Mouse (Mus musculus): ENCODE results near the gene Ncan.

Gene Ncan

DNA sequence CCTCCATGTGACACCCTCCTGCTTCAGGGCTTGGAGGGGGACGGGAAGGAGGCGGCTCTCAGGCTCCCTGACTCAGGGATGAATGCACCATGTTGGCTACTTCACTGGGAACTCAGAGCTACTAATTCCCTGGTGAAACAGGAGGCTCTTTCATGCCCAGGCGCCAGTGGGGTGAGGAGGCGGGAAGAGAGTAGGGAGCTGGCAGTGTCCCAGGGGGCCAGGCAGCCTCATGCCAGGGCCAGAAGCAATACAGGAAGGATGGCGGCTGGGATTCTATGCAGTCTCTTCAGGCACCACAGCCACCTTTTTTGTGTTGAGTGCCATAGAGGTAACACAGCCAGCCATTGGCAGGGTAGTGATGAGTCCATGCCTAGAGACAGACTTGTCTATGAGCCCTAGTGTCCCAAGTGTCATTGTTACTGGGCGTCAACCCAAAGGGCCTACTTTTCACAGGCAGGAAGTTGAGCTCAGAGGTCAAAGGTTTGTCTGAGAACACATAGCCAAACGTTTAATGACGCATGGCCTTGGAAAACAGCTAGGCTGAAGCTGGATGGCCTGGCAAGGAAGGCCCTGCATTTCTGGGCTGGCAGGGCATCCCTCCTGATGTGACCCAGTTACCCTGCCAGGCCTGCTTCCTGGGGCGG, 8.8 kb upstream of the Ncan start:
- DNase-seq (ENCODE audit: low spot score in 2 of 2), result peak; percentile 75 to 82

DNA sequence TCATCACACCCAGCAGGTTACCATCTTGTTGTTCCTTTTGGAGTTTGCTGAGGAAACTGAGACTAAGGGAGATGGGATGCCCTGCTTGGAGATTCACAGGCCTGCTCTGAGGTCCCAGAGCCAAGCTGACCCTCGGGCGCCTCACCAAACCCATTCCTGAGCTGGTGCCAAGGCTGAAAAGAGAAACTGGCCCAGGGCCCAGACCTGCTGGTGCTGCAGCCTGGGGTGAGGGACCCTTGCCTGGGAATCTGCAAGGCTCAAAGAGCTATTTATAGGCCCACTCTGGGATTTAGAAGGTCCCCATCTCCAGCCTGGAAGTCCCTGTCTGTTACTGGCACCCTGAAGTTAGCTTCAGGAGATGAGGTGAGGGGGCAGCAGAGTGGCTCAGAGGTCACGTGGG, 7.8 kb upstream of the Ncan start:
- peak in 1 of 2 experiments; percentile 58 for DNase-seq (ENCODE audit: low spot score in 2 of 2)

DNA sequence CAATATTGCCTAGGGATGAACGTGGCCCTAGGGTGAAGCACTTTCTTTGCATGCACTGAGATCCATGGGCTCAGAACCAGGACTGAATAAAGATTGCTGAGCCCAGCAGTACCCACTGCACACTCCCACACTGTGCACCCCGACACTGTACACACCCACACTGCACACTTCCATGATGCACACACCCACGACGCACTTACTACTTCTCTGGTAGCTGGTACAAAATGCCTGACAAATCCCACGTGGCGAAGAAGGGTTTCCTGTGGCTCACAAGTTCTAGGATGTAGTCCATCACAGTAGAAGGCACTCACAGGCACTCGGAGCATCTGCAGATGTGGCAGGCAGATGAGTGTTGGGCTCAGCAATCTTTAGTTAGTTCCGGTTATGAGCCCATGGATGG, 4.3 kb upstream of the Ncan start:
- no peak for DNase-seq (ENCODE audit: low spot score in 2 of 2)

DNA sequence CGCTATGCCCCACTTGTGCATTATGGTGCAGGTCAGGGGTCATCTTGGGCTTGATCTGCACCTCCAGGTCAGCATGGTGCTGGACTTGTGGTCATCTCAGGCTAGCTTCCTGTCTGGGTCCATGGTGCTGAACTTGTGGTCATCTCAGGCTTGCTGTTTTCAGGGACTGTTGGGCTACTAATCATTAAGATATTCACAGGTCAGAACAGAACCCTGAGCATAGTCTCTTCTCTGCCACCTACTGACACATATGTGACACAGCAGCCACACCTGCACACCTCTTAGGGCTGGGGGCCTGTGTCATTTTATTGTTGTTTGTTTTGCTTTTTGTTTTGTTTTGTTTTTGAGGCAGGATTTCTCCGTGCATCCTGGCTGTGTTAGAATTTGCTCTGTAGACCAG, 2.2 kb upstream of the Ncan start:
- DNase-seq (ENCODE audit: low spot score in 2 of 2), result no peak

DNA sequence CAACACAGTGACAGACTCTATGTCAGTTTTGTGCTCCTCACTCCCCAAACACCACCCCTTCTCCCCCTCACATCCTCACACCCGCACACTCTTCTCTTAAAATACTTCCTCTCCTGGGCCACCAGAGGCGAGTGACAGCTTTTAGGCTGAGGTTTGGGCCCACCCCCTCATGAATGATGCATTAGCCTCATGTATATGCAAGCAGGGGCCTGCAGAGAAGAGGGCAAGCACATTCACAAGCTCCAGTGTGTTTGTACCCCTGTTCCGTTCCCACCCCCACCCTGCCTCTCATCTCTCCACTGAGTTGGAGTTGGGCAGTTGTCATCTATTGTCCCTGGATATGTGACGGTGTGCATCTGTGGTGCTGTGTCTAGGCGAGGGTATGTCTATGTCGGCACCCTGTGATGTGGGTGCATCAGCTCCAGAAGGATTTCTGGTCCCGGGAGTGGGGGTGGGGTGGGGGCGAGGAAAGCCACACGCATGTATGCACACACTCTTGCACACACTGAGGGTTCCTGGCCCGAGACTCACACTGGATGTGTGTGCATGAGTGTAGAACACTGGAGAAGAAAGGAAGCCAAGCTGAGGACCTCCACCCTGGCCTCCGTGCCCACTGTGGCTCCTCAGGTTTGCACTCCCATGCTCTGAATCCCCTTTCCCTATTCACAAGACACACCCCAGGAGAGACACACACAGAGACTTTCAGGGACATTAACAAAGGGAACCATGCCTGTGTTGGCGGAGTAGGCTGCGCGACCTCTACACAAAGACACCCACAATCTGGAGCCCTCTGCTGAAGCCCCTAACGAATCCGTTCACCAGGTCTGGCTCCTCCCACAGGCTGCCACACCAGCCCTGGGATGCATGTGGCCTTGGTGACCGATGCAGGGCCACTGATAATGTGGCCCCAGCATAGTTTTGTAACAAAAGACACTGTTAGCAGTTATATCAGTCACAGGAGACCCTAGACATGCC, 1.7 kb downstream of the Ncan start:
- peak; percentile 77 to 80 for DNase-seq (ENCODE audit: low spot score in 2 of 2)

DNA sequence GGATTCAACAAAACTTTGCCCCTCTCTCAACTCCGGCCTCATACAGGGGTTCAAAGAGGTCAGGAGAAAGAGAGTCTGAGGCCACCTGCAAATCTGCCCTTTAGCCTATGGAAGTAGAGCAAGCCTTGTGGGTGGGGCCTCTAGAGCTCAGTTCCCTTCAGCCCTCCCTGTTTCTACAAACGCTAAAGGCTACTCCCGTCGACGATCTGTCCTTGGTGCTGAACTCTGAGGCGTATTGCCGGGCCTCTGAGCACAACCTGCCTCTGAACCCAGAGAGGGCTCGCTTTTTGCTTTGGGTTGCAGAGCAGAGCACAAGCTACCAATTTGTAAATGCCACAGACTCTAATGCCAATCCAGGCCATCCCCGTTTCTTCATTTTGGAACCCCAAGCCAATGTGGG, 3.1 kb downstream of the Ncan start:
- DNase-seq (ENCODE audit: low spot score in 2 of 2), result no peak

DNA sequence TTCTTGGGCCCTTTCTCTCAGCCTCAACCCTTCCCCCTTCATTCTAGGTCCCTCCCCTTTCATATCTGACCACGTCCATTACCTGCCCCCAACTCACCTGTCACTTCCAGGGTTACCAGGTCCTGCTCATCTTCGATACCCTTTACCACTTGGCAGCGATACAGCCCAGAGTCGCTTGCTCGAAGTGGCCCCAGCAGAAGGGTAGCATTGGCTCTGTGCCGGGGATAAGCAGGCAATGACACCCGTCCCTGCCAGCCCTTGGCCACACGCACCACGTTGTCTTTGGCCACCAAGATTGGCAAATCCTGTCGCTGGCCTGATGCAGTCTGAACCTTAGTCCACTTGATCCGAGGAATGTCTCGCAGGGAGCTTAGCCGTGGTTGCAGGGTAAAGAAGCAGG, 5.8 kb downstream of the Ncan start:
- no peak for DNase-seq (ENCODE audit: low spot score in 2 of 2)

DNA sequence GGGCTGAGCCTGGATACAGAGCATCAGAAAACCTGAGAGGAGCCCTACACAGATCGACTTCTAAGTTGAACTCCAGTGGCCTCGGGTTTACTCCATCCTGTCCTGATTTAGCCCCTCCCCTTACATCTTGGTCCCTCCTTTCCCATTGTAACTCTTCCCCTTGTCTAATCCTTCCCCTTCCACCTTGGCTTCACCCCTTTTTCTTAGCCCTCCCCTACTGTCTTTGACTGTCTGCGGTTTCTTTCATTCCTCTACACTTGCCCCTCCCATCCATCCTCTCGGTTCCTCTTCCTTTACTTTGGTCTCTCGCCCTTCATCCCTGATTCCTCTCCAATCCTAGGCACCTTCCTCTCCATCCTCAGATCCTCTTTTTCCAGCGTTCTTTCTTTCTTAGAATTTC, 6.2 kb downstream of the Ncan start:
- no peak for DNase-seq (ENCODE audit: low spot score in 2 of 2)

DNA sequence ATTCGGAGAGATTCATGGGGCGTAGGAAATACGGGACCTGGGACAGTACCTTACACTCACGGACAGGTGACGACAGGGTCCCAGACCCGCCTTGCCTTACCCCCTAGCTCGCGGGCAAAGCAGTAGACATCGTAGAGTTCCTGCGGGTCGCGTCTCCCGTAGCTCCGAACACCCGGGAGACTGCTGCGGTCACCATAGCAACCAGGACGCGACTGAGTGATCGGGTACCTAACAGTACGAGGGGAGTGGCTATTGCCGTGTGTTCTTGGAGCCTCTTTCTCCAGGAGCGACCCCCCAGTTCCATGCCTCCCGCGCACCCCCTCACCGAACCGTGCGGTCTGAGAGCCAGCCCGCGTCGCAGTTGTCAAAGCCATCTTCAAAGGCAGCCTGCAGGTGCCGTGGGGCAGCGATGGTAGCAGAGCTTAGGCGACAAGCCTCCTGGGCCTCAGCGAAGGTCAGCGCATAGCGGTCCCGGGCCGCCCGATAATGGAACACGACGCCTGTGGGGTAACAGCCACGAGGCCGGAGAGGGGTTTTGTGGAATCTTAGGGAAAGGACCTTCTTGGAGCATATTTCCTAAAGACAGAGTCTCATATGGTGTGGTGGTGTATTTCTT, 8.2 kb downstream of the Ncan start:
- DNase-seq (ENCODE audit: low spot score in 2 of 2), result no peak

DNA sequence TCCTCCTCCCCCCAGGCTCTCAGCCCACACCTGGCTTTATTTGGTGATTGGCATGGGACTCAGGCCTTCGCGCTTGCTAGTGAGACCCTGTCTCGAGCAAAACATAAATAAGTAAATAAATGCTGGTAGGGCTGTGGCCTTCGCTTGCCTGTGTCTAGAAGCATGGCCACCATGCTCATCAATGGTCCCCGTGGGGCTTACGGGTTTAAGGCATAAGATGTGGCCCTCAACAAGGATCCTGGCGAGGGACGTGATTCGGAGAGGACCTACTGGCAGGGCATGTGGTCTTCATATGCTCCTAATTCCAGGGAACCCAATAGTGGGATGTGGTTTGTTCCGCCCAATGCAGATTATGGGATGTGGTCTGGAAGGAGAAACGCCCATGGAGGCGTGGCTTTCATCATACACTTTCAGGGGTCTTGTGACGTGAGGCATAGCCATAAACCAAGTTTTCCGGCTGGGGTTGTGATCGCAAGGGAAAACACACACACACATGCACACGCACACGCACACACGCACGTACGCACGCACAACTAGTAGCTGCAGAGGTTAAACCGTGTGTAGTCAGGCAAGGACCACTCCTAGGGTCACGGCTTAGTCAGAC, 9.4 kb downstream of the Ncan start:
- no peak for DNase-seq (ENCODE audit: low spot score in 2 of 2)

DNA sequence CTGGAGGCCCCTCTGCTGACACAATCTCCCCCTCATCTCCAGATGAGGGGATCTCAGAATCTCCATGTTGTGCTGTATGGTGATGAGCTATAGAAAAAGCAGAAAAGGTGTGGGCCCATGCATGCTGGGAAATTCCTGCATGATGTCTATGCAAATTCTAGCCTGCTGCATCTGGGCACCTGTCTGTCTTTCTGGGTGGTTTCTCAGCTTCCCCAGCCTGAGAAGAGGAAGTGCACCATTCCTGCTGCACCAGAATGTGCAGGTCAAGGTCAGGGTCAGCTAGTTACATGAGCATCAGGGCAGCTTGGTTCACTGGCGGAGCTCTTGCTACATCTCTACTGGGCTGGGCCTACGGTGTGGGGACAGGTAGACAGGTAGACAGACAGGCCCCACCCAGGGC, 10.2 kb downstream of the Ncan start:
- DNase-seq (ENCODE audit: low spot score in 2 of 2), result no peak

DNA sequence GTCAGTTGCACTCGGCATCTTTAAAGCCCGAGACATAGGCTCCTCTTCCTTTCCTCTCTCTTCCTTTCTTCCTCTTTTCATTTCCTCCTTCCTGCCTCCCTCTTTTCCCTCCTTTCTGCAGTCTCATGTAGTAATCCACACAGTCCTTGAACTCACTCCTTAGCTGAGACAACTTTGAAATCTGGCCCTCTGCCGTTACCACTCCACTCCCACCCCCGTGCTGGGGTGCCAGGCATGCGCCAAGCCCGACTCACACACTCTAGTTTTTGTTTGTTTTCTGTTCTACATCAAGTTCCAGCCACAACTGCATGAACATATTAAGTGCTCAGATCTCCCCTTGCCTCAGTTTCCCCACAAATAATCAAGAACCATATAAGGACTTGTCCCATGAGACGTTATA, 15.8 kb downstream of the Ncan start:
- no peak for DNase-seq (ENCODE audit: low spot score in 2 of 2)

DNA sequence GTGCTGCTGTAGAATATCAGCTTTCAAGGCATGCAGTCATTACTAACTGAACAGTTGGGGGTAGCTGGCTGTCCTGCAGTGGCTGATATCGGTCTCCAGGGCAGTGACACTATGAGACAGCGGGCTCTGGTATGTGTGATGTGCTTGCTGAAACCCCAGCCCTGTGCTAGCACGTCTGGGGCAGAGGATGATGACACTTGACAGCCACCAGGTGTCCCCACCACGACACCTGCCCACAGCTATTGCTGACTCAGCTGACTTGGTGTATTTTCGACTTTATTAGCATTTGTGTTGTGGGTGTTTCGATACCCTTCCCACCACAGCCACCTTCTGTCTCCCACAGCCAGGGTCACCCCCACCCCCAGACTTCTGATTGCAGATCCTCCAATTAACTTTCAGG, 16.2 kb downstream of the Ncan start:
- DNase-seq (ENCODE audit: low spot score in 2 of 2), result no peak

DNA sequence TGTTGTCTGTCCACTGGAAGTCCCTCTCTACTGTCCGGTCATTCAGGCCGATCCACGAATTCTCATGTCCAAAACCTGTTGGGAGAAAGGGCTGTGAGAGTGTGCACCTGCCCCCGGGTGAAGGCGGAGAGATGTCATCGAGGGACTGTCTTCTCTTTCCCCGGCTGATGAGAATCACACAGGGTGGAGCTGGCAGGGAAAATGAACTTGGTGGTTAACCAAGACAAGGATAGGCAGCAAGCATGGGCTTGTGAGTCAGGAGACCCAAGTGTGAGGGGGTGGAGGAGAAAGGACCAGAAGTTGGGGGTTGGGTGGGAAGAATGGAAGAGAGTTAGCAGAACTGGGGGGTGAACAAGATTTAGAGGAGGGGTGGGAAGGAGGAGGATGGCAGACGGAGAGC, 20.4 kb downstream of the Ncan start:
- DNase-seq (ENCODE audit: low spot score in 2 of 2), result peak in 1 of 2 experiments; percentile 66

DNA sequence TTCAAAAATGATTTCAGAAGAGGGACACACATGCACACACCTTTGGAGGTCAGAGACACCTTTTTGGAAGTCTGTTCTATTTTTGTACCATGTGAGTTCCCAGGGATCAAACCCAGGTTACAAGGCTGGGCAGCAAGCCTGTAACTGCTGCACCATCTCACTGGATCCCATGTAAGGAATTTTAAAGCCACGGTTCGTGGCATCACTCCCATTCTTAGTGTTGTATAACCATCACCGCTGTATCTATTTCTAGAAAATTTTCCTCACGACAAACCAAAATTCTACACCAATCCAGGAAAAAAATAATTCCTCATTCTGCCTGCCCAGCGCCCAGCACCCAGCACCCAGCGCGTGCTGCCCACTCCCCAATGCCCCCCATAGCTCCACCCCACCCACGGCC, 21.4 kb downstream of the Ncan start:
- peak in 1 of 2 experiments; percentile 77 for DNase-seq (ENCODE audit: low spot score in 2 of 2)

DNA sequence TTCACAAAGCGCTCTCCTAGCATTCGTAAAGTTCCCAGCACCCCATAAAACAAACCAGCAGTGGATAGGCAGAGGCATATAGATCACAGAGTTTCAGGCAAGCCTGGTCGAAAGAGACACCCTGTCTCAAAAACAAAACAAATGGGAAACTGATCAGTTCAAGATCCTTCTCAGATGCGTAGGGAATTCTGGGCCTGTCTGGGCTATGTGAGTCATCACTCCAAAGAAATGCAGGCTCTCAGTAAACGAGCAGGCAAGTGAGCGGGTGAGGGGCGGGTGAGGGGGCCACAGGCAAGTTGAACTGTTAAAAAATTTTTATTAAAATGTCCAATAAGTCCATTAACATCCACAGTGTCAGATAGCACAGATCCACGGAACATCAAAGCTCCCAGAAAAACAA, 27.9 kb downstream of the Ncan start:
- no peak for DNase-seq (ENCODE audit: low spot score in 2 of 2)

DNA sequence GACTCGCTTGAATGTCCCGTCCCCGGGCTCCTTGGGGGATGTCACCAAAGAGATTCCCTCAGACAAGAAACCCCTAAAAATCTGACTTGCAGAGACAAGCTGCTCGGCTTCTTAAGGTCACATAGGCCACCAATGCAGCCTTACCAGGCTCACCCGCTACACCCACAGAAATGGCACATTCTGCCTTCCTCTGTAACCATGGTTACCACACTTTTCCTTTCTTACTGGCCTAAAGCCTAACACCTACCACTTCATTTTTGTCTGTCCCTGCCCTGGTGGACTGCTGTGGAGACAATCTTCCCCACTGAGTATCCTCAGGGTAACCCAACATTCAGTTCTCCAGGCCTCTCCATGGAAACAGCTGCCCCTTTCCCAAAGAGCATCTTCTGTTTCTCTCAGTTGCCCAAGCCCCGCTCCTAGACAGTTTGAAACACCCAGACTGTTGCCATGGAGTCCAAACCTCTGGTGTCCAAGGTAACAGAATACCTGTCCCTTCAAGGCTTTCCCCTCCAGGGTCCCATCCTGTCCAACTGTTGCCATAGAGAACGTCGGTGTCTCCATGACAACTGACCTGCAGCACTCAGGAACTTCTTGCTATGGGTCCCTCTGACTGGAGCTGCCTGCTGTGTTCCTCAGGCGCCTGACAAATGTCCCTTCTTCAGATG, 31.2 kb downstream of the Ncan start:
- DNase-seq (ENCODE audit: low spot score in 2 of 2), result no peak

DNA sequence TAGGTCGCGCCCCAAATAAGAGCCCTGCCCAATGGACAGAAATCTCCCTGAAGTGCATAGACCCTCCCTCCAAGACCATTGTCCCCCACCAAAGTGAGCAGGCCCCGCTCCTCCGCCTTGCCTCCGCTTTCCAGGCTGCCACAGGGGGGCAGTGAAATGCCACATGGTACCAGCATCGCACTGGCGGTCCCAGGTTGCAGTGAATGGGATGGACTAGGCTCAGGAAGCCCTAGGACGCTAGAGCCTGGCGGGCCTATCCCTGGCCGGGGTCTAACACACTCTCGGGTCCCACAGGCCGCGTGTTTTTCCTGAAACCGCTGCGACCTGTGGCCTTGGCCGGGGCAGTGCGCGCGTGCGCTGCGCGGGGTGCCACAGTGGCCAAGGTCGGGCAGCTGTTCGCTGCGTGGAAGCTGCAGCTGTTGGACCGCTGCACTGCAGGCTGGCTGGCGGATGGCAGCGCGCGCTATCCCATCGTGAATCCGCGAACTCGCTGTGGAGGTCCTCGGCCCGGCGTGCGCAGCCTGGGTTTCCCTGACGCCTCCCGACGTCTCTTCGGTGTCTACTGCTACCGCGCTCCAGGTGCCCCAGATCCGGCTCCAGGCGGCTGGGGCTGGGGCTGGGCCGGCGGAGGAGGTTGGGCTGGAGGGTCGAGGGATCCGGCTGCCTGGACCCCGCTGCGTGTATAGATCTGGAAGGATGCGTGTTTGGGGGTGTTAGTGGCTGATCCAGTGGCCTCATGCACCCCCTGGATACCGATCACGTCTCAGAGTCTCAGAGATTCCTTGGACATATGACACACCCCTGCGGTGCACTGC, 32.6 kb downstream of the Ncan start:
- peak in 1 of 2 experiments; percentile 73 for DNase-seq (ENCODE audit: low spot score in 2 of 2)

DNA sequence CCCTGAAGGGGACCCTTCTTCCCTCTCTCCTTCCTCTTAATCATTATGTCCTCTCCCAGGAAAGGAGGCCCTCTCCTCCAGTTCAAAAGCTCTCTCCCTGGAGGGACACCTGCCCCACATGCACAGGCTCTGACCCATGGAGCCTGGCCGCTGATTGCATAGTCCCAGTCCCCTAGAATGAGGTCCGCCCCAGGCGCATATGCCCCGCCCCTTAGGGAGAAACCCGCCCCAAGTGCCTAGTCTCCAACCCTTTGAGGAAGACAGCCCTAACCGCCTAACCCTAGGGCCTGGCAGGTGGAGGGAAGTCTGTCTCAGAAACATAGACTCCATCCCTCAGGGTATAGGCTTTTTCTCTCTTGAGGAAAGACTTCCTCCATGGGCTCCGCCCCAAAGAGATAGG, 33.4 kb downstream of the Ncan start:
- DNase-seq (ENCODE audit: low spot score in 2 of 2), result no peak

DNA sequence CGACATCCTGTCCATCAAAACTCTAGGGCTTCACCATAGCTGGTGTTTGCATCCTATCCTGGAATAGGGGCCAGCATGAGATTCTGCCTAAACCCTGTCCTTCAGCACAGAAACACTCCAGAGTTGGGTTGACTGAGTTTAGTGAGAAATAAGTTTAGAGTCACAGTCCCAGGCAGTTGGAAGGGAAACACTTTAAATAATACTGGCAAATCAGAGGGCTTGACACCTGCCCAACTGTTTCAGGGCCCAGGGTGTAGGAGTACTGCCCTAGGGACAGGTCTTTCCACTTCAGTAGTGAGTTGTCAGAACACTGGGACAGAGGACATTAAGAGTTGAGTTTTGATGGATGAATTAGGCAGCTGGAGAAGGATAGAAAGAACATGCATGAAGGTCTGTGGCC, 34.5 kb downstream of the Ncan start:
- no peak for DNase-seq (ENCODE audit: low spot score in 2 of 2)

All from left cerebral cortex, adult 9 months (tissue).